Mouse (Mus musculus) spleen, postnatal 0 days (tissue): ENCODE measurements around the gene Cage1. TPM values are rescaled to one million over a fixed set of nuclear protein-coding genes. Genes with fewer than 3 reads are reported as not detected.

Experiments
- polyA plus RNA-seq: library from polyadenylated mRNA; unstranded; fragments of >200 nt; fragmentation: Nextera tagmentation; extraction: Ambion mirVana; gene quantifications from 2 replicates; pipeline ENCODE4 v1.2.1, GENCODE M21; 2015

Gene Cage1
- polyA plus RNA-seq, result 0.97 and 1.1 TPM in 2 replicates

GRCm38 (mm10) chr13:38037044-38037687, at the start of gene Cage1:
TSS of gene Cage1 (minus strand) at chr13:38037069.

GRCm38 (mm10) chr13:38036343-38037043, 376 bp downstream of the Cage1 start, which contains the start of gene Riok1:
TSS of gene Riok1 (plus strand) at chr13:38036995.

GRCm38 (mm10) chr13:37993704-37994404, 43.0 kb downstream of the Cage1 start, which contains the start of gene Ssr1:
TSS of gene Ssr1 (minus strand) at chr13:37994217.

Other genes starting within 250 kb of the Cage1 start
- gene Ssr1, start 42.9 kb downstream of the Cage1 start, polyA plus RNA-seq, result 76.0 and 80.2 TPM in 2 replicates
- 34.2 and 39.4 TPM in 2 replicates for gene Riok1, start 74 bp downstream of the Cage1 start, polyA plus RNA-seq
- gene Dsp, start 114.2 kb upstream of the Cage1 start, polyA plus RNA-seq, result 0.10 and 0.12 TPM in 2 replicates
- 22.5 and 28.0 TPM in 2 replicates for gene Snrnp48, start 167.9 kb upstream of the Cage1 start, polyA plus RNA-seq